Mouse (Mus musculus): ENCODE results near the gene Slc25a16.

GRCm38 (mm10) chr10:62946738-62947471 lies 26.5 kb downstream of the Slc25a16 start, which contains the start of gene Dna2:
- TF ChIP-seq CTCF (IDR thresholded peaks at IDR 0.05; ENCODE audit: low read depth) (no peak), EP300 (IDR thresholded peaks at IDR 0.05; ENCODE audit: low read depth) (no peak)

All from heart, postnatal 0 days (tissue).